Mouse (Mus musculus) WW6 (cell line): ENCODE measurements around the gene Btd.

Experiments
- DNase-seq: peaks from one replicate; pipeline ENCODE4 v3.0.0-alpha.2; 2013; ENCODE audit warnings: low read depth, low spot score

The Btd gene

DNA sequence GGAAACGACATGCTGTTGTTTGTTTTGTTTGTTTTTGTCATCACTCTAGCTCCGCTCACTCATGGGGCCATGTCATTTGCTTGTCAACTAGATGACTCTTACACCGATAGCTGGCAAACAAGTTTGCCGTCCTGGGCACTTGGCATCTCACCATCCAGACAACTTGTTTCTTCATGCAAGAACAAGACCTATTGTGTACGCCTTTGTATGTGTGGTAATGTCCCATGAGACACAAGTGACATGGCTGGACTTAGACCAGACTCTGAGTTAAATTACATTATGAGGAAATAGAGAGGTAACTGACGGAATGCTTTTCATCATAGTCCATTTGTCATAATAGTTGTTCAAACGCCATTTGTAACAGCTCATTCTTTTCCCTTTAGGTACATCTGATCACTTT, 5.1 kb downstream of the Btd start:
- no peak for DNase-seq

DNA sequence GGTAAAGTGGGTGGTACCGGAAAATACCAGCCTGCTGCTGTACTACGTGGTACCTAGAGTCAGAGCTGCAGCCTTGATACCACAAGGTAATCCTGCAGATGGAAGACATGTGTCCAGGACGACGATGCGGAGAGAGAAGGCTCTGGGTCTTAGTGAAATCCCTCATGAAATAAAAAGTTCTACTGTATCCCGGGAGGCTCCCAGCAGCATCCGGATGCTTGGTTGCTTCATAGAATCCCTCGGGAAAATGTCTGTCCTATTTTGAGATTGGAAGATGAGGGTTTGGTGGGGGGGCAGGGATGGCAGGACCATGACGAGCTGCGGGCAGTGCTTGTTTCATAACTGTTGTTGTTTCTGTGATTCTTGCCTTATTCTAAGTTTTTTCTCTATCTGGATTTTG, 7.2 kb downstream of the Btd start:
- DNase-seq = no peak

DNA sequence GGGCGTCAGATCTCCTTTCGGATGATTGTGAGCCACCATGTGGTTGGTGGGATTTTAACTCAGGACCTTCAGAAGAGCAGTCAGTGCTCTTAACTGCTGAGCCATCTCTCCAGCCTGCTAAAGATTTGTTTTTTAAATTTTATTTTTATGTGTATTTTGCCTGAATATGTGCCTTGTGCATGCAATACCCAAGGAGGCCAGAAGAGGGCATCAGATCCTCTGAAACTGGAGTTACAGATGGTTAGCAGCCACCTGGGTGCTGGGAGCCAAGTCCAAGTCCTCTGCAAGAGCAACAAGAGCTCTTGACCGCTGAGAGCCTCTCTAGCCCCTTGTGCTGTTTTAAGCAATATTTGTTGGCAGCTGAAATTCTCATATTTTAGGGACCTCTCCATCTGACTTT, 9.5 kb downstream of the Btd start:
- DNase-seq = no peak

DNA sequence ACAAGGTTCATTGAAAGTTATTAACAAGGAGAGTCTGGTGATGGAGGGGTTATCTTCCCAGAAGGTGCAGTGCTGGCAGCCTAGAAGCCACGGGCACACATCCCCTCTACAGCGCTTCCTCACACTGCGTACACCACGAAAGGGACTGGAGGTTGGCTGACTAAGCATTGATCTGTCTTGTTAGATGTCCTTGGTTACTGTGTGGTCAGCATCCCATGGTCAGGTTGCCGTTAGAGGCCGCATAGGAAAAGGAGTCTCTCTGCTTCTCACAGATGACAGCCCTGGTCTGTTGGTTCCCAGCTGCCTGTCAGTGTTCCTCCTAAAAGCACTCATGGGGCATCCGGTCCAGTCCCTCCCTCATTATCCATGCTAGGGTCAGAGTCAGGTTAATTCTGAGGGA, 10.4 kb downstream of the Btd start:
- no peak for DNase-seq

DNA sequence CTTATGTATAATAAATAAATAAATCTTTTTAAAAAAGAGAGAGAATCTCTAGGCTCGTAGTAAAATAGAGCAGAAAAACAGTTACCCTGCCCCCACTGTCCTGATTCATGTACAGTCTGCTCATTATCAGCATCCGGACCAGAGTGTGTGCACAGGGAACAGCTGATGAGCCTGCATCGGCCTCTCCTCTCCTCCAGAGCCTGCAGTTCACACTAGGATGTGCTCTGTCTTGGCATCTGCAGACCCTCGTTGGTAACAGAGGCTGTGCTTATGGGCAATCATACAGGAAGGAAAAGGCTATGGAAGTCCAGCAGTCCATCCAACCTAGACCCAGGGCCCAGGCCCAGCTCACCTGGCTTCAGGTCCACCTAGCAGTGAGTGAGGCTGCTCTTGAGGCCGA, 11.3 kb downstream of the Btd start:
- no peak for DNase-seq

DNA sequence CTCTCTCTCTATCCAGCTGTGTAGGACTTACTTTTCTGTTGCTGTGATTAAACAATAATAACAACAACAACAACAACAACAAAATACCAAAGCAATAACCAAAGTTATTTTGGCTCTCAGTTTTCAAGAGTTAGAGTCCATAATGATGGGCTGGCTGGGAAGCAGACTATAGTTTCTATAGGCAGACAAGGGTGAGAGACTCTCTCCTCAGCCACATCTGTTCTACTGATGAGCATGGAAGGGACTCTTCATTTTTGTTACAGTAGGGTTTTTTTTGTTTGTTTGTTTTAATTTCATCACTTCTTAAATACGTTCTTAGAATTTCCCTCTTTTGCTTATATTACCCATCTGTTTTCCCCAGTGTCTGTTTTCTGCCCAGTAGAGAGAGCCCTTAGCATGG, 11.8 kb downstream of the Btd start:
- DNase-seq = no peak

DNA sequence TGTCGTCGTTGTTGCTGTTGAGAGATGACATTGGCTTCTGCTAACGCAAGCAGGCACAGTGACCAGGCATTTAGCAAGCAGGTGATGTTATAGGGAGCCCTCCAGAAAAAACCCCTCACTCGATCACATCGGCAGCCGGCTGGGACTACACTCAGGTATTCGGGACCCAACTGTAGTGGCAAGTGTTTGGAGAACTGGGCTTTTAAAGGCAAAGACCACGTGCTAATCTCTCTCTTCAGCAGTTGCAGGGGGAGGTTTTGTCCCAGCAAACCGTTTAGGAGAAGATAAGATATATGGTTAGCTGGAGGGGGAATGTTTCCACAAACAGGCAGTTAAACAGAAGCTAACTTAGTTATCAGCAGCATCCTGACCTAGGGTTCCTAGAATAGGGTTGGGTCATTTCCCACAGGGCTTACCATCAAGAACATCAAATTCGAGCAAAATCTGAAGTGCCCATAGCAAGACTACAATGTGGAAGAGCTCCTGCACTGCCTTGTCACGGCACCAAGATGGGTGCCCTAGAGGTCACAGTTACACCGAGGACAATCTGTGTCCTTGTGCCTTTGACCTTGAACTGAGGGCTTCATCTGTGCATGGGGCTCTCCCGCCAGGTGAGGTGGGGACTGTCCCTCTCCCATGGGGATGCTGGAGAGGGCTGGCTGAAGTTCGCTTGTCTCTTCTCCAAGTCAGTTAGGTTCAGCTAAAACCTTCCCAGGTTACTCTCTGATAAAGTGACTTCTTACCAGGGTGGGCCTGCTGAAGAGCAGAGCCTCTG, 12.5 kb downstream of the Btd start:
- no peak for DNase-seq

DNA sequence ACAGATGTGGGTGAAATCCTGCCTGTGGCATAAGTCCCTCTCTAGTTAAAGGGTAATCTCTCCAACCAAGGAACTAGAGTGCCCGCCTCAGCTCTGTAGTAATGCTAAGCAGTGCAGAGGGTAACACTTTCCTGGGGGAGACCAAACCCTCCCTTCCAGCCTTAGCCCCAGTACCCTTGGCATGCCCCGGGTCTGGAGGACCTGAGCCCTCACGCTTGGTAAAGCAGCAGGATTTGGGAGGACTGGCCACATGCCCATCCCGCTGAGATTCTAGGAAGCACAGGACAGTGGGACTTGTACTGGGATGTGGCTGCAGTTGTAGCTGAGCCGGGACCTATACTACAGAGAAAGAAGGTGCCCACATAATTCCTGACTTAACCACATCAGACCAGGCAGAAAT, 14.0 kb downstream of the Btd start:
- no peak for DNase-seq

DNA sequence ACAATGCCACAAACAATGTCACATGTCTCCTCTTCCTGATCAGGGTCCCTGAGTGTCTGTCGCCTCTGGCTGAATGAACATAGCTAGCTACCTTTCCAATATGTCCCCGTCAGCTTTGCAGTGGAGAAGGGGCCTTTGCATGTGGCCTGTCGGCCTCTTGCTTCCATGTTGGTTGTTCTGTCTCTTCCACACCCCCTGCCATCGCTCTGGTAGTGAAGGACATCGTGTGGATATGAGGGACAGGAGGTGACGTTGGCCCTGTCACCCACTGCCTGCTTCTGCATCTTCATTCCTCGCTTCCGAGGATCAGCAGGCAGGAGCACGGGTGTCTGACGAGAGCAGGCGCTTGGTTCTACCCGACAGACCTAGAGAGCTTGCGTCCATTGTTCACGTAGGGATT, 14.6 kb downstream of the Btd start:
- no peak for DNase-seq

DNA sequence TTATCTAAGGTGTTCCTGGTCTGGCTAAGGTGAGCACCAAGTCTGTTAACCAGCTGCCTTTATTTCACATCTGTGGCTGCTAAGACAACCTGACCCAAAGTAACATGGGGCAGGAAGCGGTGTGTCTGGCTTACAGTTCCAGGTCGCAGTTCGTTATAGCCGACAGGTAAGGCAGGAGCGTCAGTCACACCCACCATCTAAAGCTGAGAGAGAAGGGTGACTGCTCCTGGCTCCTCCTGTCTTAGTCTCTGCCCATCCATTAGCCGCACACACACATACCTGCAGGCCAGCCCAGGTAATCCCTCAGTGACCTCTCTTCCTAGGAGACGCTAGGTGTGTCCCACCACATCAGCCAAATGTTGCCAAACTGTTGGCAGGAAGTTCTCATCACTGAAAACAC, 15.6 kb downstream of the Btd start:
- no peak for DNase-seq

DNA sequence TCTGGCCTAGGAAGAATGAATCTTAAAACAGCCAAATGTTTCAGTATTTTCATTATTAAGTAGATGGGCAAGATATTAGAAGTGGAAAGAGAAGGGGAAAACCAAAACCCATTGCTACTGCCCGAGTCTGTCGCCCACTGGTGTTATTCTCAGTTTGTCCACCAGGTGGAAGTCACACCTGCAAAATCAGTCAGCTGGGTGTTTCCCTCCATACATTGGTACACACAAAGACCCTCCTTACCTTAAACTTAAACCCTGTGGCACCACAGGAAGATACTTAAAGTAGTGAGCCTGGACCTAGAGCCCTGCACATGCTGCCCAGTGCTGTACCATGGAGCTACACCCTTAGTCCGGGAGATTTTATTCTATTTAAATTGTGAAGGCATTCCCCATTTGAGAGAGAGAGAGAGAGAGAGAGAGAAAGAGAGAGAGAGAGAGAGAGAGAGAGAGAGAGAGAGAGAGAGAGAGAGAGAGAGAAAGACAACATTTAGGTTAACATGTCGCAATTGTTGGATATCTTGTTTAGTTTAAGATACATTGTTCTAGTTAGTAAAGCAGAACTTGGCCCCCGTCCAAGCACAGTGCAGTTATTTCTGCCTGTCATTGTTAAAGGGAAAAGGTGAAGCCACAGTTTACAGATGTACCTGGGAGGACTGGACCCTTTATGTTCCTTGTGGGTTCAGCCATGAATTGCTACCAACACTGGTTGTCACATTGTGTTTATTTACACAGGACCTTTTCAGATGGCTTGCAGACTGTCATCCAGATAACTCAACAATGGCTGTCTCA, 16.2 kb downstream of the Btd start:
- no peak for DNase-seq

DNA sequence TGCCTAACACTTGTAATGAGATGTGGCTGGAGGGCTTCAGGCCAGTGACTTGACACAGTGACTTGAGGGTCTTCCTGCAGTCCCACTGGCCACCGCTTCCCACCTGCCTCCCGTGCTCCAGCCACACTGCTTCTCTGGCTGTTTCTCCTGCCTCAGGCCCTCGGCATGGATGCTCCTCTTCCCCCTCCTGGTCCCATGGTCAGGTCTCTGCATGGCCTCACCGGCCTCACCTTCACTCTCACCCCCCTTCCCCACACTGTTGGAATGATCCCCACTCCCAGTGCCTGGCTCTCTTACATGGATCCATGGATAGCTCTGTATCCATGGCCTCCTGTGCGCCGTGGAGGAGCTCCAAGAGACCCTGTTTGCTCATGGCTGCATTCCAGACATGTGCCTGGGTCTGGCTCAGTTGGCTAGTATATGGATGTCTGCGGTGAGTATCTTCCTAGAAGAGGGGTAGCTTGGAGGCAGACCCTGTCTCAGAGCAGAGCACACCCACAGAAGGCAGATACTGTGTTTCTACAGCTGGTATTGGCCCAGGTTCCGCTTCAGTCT, 17.4 kb downstream of the Btd start:
- no peak for DNase-seq

DNA sequence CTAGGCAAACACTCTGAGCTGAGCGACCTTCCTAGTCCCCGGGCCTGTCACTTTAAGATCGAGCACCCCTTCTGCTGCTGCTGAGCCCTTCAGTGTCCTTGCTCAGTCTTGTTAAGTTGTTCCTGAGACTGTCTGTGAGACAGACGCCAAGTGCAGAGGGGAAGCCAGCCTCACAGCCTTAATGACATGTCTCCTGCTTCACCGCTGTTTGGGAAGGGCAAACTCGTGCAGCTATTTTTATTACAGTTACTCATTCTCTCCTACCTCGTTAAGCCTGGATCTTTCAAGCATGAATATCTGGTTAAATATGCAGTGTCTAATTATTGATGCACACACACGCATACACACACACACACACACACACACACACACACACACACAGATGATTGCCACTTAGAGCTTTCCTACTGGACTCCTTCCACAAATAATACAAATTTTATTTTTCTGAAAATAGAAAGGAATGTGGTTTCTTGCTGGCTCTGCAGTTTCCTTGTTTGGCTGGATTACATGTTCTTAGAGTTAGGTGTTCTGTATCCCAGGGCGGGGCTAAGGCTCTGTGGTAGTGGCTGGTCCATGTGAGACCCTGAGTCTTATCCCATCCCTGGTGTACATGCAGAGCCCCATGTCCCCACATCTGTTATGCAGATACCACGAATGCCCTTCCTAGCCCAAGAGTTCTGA, 18.8 kb downstream of the Btd start:
- no peak for DNase-seq

DNA sequence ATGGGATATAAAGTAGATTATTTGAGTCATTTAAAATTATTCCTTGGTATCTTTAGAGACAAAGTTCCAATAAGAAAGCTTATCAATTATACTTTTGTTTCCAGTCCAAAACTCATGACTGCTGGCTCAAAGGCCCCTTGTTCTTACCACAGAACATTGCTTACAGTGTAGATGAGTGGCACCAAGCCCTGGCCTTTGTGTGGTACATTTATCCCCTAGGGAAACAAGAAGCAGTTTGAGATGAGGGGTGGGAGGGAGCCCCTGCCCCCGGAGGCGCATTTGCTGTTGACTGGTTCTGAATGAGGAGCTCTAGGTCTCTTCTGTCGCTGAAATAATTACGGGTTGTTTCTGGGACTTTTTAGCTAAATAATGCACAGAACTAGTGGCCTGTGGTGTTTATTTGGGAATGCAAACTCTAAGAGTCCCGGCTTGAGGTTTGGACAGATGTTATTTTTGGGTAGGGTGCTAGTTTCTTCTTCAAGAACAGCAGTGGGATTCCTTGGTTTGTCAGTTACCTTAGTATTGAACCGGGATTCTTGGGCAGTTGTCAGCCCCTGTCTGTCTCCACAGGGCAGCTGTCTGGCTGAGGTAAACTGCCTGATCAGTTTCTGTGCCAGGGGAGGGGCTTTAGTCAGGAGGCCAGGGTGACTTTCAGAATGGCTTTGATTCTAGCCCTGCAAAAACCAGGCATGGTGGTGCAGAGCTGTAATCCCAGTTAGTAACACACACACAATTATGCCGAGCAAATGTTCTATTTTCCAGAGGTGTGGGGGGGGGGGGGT, 19.7 kb downstream of the Btd start:
- no peak for DNase-seq

DNA sequence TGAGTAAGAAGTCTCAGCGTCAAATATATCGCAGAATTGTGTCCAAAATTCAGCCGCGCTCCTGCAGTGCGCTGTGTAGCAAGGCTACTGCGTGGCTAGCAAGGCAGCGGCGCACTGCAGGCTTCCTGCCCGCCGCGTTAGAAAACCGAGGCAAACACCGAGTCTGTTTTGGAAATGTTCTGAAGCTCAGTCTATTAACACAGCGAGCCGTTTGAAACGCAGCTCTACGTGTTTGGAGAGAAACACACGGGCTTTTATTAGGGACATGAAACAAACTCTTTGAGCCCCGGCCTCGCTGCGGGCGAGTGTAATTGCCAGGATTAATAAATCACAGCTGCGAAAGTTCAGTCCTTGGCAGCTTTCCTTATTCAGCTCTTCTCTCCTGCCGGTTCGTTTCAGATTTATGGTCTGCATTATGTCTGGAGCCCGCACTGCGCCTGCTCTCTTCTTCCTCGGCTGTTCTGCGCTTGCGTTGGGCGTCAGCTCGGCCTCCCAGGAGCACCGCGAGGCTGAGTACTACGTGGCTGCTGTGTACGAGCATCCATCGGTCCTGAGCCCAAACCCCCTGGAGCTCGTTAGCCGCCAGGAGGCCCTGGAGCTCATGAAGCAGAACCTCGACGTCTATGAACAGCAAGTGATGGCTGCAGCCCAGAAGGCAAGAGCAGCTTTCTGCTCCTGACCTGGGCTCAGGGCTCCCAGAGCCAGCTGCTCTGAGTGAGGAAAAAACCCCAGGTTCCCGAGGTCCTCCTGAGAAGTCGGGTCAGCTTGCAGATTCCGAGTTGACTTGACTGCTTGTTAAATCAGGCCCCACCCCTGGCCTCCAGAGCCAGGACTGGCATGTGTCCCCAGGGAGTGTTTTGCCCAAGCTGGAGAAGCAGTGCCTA, 21.1 kb downstream of the Btd start:
- DNase-seq = no peak

DNA sequence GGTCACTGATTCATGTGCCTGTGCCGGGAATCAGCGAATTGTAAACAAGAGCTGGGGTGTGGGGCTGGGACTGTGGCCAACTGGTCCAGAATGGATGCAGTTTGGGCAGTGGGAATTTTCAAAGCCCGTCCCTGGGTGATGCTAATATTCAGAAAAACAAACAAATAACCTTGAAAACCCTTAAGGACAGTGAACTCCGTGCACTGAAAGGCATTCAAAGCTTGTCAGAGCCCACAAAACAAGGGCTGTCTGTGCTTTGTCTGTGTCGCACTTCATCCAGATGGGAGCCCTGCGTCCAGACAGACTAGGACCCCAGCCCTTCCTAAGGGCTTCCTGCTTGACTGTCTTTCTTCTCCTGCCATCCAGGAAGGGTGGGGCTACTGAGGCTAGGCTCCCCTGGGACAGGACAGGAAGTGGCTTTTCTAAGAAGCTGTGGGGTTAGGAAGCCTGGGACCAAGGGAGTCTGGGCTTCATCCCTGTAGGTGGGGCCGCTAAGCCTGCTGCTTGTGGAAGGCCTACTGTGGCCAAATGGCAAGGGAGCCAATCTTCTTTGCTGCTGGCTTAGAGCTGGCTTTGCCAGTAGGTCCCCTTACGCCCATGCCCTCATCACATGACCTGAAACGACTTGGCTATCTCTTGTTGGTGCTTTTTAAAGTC, 21.9 kb downstream of the Btd start:
- no peak for DNase-seq

DNA sequence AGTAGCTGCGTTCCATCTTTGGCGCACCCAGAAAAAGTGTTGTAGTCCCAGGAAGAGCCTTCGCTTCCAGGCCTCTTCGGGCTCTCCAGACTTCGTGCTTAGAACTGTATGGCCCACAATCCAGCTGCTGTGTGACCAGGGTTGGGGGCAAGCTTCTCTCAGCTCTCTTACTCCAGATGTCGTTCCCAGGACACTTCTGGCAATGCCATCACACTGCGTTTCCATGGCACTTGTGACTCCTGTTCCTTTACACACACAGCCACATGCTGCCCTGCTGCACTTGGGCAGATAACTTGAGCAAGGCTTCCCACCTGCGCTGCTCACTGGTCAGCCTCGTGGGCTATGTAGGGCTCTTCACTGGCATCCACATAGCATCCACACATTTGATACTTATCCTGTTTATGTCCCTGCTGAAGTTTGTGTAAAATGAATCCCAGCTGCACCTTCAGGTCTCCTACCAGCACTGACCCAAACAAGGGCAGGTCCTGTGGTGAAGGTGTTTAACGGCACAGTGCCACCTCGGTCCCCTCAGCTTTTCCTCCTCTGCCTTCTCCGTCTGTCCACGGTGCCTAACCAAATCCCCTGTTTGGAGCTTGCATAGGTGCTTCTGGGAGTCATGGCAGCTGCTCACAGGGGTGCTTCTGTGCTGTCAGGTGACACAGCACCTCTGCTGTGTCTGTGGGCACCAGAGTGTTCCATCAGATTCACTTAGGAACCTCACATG, 22.7 kb downstream of the Btd start:
- DNase-seq = no peak

DNA sequence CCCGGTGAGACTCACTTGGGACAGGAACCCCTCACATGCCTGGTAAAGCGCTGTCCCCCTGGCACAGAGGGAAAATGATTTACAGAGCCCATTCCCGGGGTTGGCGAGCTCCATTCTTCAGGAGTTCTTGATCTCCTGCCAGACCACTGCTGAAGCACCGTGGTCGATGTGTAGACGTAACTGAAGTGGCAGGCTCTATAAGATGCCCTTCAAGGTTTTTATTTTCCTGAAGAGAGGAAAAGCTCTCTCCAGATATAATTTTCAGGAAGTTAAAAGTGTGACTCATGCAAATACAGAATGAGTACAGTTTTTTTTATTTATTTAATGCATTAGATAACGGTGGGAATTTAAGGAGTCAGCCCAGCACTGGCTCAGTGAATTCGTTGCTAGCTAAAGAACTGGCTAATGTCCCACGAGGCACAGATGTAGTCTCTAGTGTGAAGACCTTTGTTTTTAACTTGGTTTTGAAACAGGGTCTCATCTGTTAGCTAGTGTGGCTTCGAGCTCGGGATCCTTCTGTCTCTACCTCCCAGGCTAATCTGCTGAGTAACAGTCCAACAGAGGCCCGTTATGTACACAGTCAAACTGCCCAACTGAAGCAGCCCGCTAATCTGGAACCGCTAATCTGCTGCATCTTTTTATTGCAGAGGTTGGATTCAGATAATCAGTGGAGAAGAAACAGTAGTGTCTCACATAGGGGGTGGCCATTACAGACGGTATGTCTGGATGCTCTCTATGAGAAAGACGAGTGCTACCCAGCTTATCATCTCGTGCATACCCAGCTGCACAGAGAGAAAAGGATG, 23.5 kb downstream of the Btd start:
- no peak for DNase-seq
